Mouse (Mus musculus): ENCODE results near the gene Smug1. TPM values are rescaled to one million over a fixed set of nuclear protein-coding genes. Genes with fewer than 3 reads are reported as not detected.
A peak's percentile ranks its signal among the peaks of the same experiment; 100 is the strongest.

Smug1 gene
- total and polyA plus RNA-seq, 2 experiments from 2014 or later = 11.9 to 40.1 TPM

GRCm38 (mm10) chr15:103197785-103198184 lies 30.9 kb upstream of the Smug1 start:
- Histone ChIP-seq H3K4me1 (ENCODE audit: insufficient read depth, low read length) (no peaks in the 10 kb centered on the region), H3K27me3 (ENCODE audit: insufficient read depth, low read length) (no peaks in the 10 kb centered on the region), H3K4me3 (ENCODE audit: low read length) (no peak overlapping the region), H3K9ac (replicated peaks; ENCODE audit: low read length) (no peak overlapping the region), H3K27ac (no peak overlapping the region), H3K36me3 (ENCODE audit: insufficient read depth, low read length) (peaks cover 42% of the 10 kb centered on the region; the same call in 1 of the 2 replicates), H3K9me3 (ENCODE audit: low read length) (no peaks in the 10 kb centered on the region), H3K4me2 (ENCODE audit: low read depth, low read length) (no peak overlapping the region)
- WGBS = 75% methylated on average over 4 of the region's 4 CpGs
- DNase-seq (ENCODE audit: low spot score) = no peak
- no peak for ATAC-seq
- no peak for TF ChIP-seq CTCF (IDR thresholded peaks at IDR 0.05; ENCODE audit: low read depth)

- H3K27me3 ChIP-seq (ENCODE audit: insufficient read depth, low read length) = no peaks in the 10 kb centered on the region
- no peak overlapping the region for H3K27ac ChIP-seq
- H3K4me2 ChIP-seq (ENCODE audit: low read depth, low read length) = no peak overlapping the region
- WGBS = 84% methylated on average over 1 of the region's 1 CpGs
- ATAC-seq (no peak), DNase-seq (ENCODE audit: low spot score) (no peak)
- no peak for TF ChIP-seq CTCF (IDR thresholded peaks at IDR 0.05; ENCODE audit: low read depth)
- no peaks in the 10 kb centered on the region for H3K9me3 ChIP-seq (ENCODE audit: low read length)
- peaks cover 40% of the 10 kb centered on the region; the same call in 1 of the 2 replicates for H3K36me3 ChIP-seq (ENCODE audit: insufficient read depth, low read length)
- H3K4me3 ChIP-seq (ENCODE audit: low read length) = no peak overlapping the region
- H3K9ac ChIP-seq (replicated peaks; ENCODE audit: low read length) = no peak overlapping the region
- H3K4me1 ChIP-seq (ENCODE audit: insufficient read depth, low read length) = no peaks in the 10 kb centered on the region
Observed at GRCm38 (mm10) chr15:103196835-103197234, 29.9 kb upstream of the Smug1 start.

- Histone ChIP-seq H3K27me3 (ENCODE audit: insufficient read depth, low read length) (no peaks in the 10 kb centered on the region), H3K4me3 (ENCODE audit: low read length) (no peak overlapping the region), H3K4me2 (ENCODE audit: low read depth, low read length) (no peak overlapping the region), H3K27ac (no peak overlapping the region), H3K9ac (replicated peaks; ENCODE audit: low read length) (no peak overlapping the region), H3K4me1 (ENCODE audit: insufficient read depth, low read length) (no peaks in the 10 kb centered on the region), H3K9me3 (ENCODE audit: low read length) (no peaks in the 10 kb centered on the region), H3K36me3 (ENCODE audit: insufficient read depth, low read length) (peaks cover 27% of the 10 kb centered on the region; the same call in 1 of the 2 replicates)
- ATAC-seq (no peak), DNase-seq (ENCODE audit: low spot score) (no peak)
- no peak for TF ChIP-seq CTCF (IDR thresholded peaks at IDR 0.05; ENCODE audit: low read depth)
- WGBS = 81% methylated on average over 2 of the region's 2 CpGs
Observed at GRCm38 (mm10) chr15:103193606-103194005, 26.7 kb upstream of the Smug1 start.

GRCm38 (mm10) chr15:103190531-103191462 lies 23.9 kb upstream of the Smug1 start:
- H3K4me2 ChIP-seq (ENCODE audit: low read depth, low read length) = no peak overlapping the region
- no peak overlapping the region for H3K27ac ChIP-seq
- no peak overlapping the region for H3K9ac ChIP-seq (replicated peaks; ENCODE audit: low read length)
- H3K27me3 ChIP-seq (ENCODE audit: insufficient read depth, low read length) = no peaks in the 10 kb centered on the region
- no peak overlapping the region for H3K4me3 ChIP-seq (ENCODE audit: low read length)
- ATAC-seq (peak; percentile 62; the same call in 1 of the 2 replicates), DNase-seq (ENCODE audit: low spot score) (peak; percentile 78)
- peaks cover 14% of the 10 kb centered on the region; the same call in 1 of the 2 replicates for H3K36me3 ChIP-seq (ENCODE audit: insufficient read depth, low read length)
- TF ChIP-seq CTCF (IDR thresholded peaks at IDR 0.05; ENCODE audit: low read depth) = peak; percentile 80
- H3K4me1 ChIP-seq (ENCODE audit: insufficient read depth, low read length) = no peaks in the 10 kb centered on the region
- no peaks in the 10 kb centered on the region for H3K9me3 ChIP-seq (ENCODE audit: low read length)
- 63% methylated on average over 10 of the region's 10 CpGs for WGBS

GRCm38 (mm10) chr15:103190083-103190482 lies 23.2 kb upstream of the Smug1 start:
- Histone ChIP-seq H3K4me2 (ENCODE audit: low read depth, low read length) (no peak overlapping the region), H3K4me3 (ENCODE audit: low read length) (no peak overlapping the region), H3K27me3 (ENCODE audit: insufficient read depth, low read length) (no peaks in the 10 kb centered on the region), H3K4me1 (ENCODE audit: insufficient read depth, low read length) (no peaks in the 10 kb centered on the region), H3K36me3 (ENCODE audit: insufficient read depth, low read length) (peaks cover 10% of the 10 kb centered on the region; the same call in 1 of the 2 replicates), H3K9me3 (ENCODE audit: low read length) (no peaks in the 10 kb centered on the region), H3K9ac (replicated peaks; ENCODE audit: low read length) (no peak overlapping the region), H3K27ac (no peak overlapping the region)
- no peak for DNase-seq (ENCODE audit: low spot score)
- no peak for ATAC-seq
- no peak for TF ChIP-seq CTCF (IDR thresholded peaks at IDR 0.05; ENCODE audit: low read depth)
- WGBS = 69% methylated on average over 7 of the region's 7 CpGs

GRCm38 (mm10) chr15:103187803-103188202 lies 20.9 kb upstream of the Smug1 start:
- H3K4me1 ChIP-seq (ENCODE audit: insufficient read depth, low read length) = peaks cover 5% of the 10 kb centered on the region
- no peak overlapping the region for H3K4me3 ChIP-seq (ENCODE audit: low read length)
- no peaks in the 10 kb centered on the region for H3K27me3 ChIP-seq (ENCODE audit: insufficient read depth, low read length)
- peaks cover 4% of the 10 kb centered on the region; the same call in 1 of the 2 replicates for H3K36me3 ChIP-seq (ENCODE audit: insufficient read depth, low read length)
- H3K9me3 ChIP-seq (ENCODE audit: low read length) = no peaks in the 10 kb centered on the region
- no peak for ATAC-seq
- no peak for DNase-seq (ENCODE audit: low spot score)
- no peak overlapping the region for H3K27ac ChIP-seq
- H3K9ac ChIP-seq (replicated peaks; ENCODE audit: low read length) = no peak overlapping the region
- no peak for TF ChIP-seq CTCF (IDR thresholded peaks at IDR 0.05; ENCODE audit: low read depth)
- WGBS = 78% methylated on average over 6 of the region's 6 CpGs
- H3K4me2 ChIP-seq (ENCODE audit: low read depth, low read length) = no peak overlapping the region
